Mouse (Mus musculus) olfactory bulb, adult 2 months (tissue): ENCODE measurements around the gene 1700012B07Rik. TPM values are rescaled to one million over a fixed set of nuclear protein-coding genes. Genes with fewer than 3 reads are reported as not detected.

ENCODE experiments used
- H3K27ac ChIP-seq: fragments of 200-500 bp; 2 replicates; pipeline ENCODE4 v1.5.1; 2012; ENCODE audit warnings: low read depth, low read length; ENCODE audit not compliant: insufficient read depth
- H3K4me1 ChIP-seq: fragments of 200-500 bp; 2 replicates; pipeline ENCODE4 v1.6.1; 2012; ENCODE audit warnings: low read length; ENCODE audit not compliant: control insufficient read depth, insufficient read depth
- H3K4me3 ChIP-seq: fragments of 200-500 bp; 2 replicates; pipeline ENCODE4 v1.5.1; 2012; ENCODE audit warnings: mild to moderate bottlenecking, low read depth, low read length, moderate library complexity; ENCODE audit not compliant: insufficient read depth
- CTCF ChIP-seq: fragments of 200-500 bp; IDR thresholded peaks from 2 replicates; pipeline ENCODE4 v1.5.1; 2012; ENCODE audit warnings: low read depth, mild to moderate bottlenecking, low read length, moderate library complexity; ENCODE audit not compliant: insufficient read depth
- POLR2A ChIP-seq: fragments of 200-500 bp; IDR thresholded peaks from 2 replicates; pipeline ENCODE4 v1.6.1; 2012; ENCODE audit warnings: mild to moderate bottlenecking, low read depth, low read length, moderate library complexity; ENCODE audit not compliant: insufficient read depth
- WGBS: fragments of 180-500 bp; shearing (Covaris S2); methylation state at CpG from one replicate; pipeline ENCODE4 v1.1.7; 2018; 5-methylcytosine and 5-hydroxymethylcytosine counted together
- polyA plus RNA-seq: library from polyadenylated mRNA; stranded (reverse); fragments of >200 nt; gene quantifications from 2 replicates; pipeline ENCODE4 v1.2.4, GENCODE M21; 2012; ENCODE audit warnings: low replicate concordance; ENCODE audit not compliant: missing spikeins, insufficient read depth, insufficient read length

Gene 1700012B07Rik
- polyA plus RNA-seq, 1 experiment: not detected

GRCm38 (mm10) chr11:109745210-109745609 is 82.6 kb downstream of the 1700012B07Rik start:
- 73% methylated on average over 4 of the region's 4 CpGs for WGBS
- no peak for TF ChIP-seq POLR2A
- TF ChIP-seq CTCF: no peak
- Histone ChIP-seq H3K4me1 (no peaks in the 10 kb centered on the region), H3K4me3 (no peak overlapping the region), H3K27ac (no peak overlapping the region)

- TF ChIP-seq CTCF (no peak), POLR2A (no peak)
- no peak overlapping the region for H3K4me3 ChIP-seq
- no peak overlapping the region for H3K27ac ChIP-seq
- no peaks in the 10 kb centered on the region for H3K4me1 ChIP-seq
- WGBS: 92% methylated on average over 3 of the region's 3 CpGs
Measured at GRCm38 (mm10) chr11:109737967-109738366, 89.9 kb downstream of the 1700012B07Rik start.

Other genes with a start within 250 kb of the 1700012B07Rik start
- gene Wipi1, start 216.1 kb downstream of the 1700012B07Rik start, polyA plus RNA-seq: not detected in 2 replicates
- 228 and 397 TPM in 2 replicates for gene Prkar1a, start 178.6 kb downstream of the 1700012B07Rik start, polyA plus RNA-seq
- gene Fam20a, start 105.8 kb downstream of the 1700012B07Rik start, polyA plus RNA-seq: not detected in 2 replicates
- not detected in 2 replicates for gene Abca8b, start 167.8 kb upstream of the 1700012B07Rik start, polyA plus RNA-seq